Mouse (Mus musculus): ENCODE results near the gene Fhit. TPM values are rescaled to one million over a fixed set of nuclear protein-coding genes. Genes with fewer than 3 reads are reported as not detected.

The Fhit gene
- polyA plus RNA-seq, 1 experiment from 2014 or later: 6.9 TPM

DNA sequence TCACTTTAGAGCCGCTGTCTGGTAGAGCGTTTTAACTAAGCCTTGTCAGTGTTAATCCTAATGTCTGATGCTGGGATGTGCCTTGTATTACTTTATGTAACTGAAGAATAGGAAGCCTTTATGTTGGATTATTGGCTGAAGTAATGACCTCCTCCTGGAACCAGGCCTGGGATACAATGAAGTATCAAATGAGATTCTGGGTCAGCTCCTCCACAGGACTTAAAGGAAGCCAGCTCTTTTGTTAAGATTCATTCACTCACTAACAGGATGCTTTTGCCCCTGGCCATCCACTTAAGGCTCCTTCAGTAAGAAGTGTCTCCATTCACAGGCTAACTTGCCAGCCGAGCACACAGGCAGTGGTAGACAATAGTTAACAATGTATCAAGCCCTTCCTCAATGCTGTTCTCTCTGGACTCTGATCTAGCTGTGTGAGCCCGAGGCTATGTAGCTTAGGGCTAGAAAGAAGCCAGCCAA, 1466.6 kb downstream of the Fhit start:
- no peak overlapping the region for H3K27ac ChIP-seq (ENCODE audit: low read depth, low read length)
- no peaks in the 10 kb centered on the region for H3K36me3 ChIP-seq (ENCODE audit: control insufficient read depth, insufficient read depth, low read length)
- no peaks in the 10 kb centered on the region for H3K9me3 ChIP-seq (ENCODE audit: control insufficient read depth, low read length)
- no peak for ATAC-seq (ENCODE audit: low read depth)
- H3K4me3 ChIP-seq (ENCODE audit: low read depth, low read length): no peak overlapping the region
- no peak overlapping the region for H3K4me2 ChIP-seq (ENCODE audit: low read depth, low read length)
- H3K9ac ChIP-seq (replicated peaks; ENCODE audit: low read depth, low read length): no peak overlapping the region
- H3K4me1 ChIP-seq (ENCODE audit: control insufficient read depth, insufficient read depth, low read length): no peaks in the 10 kb centered on the region
- no peaks in the 10 kb centered on the region for H3K27me3 ChIP-seq (ENCODE audit: control insufficient read depth, insufficient read depth, low read length)
- WGBS: 23% methylated on average over 4 of the region's 4 CpGs

DNA sequence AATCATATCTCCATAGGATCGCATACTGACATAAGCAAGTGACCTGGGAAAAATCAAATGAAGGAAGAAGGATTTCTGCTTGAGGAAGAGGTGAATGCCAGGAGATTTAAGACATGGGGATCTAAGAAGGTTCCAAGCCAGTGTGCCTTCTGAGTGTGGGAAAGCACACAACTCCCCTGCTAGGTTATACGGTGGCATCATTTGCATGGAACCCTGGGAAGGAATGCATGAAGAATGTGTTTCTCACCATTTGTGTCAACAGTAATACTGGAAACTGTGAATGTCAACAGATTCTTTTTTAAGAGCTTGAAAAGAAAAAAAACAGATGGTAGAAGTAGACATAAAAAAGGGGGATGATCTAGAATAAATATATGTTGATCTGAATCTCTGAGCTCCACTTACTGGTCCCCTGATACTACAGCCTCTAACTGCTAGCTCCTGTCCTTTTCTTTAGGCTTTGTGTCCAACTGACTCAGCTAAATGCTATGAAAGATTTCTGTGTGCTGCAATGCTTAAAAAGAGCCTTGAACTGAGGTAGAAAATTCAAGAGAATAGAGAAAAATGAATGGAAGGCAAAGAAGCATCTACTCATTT, 1473.1 kb downstream of the Fhit start:
- Histone ChIP-seq H3K4me2 (ENCODE audit: low read depth, low read length) (no peak overlapping the region), H3K9ac (replicated peaks; ENCODE audit: low read depth, low read length) (no peak overlapping the region), H3K27ac (ENCODE audit: low read depth, low read length) (no peak overlapping the region), H3K36me3 (ENCODE audit: control insufficient read depth, insufficient read depth, low read length) (no peaks in the 10 kb centered on the region), H3K27me3 (ENCODE audit: control insufficient read depth, insufficient read depth, low read length) (no peaks in the 10 kb centered on the region), H3K4me1 (ENCODE audit: control insufficient read depth, insufficient read depth, low read length) (no peaks in the 10 kb centered on the region), H3K4me3 (ENCODE audit: low read depth, low read length) (no peak overlapping the region), H3K9me3 (ENCODE audit: control insufficient read depth, low read length) (no peaks in the 10 kb centered on the region)
- 82% methylated on average over 2 of the region's 2 CpGs for WGBS
- no peak for ATAC-seq (ENCODE audit: low read depth)

DNA sequence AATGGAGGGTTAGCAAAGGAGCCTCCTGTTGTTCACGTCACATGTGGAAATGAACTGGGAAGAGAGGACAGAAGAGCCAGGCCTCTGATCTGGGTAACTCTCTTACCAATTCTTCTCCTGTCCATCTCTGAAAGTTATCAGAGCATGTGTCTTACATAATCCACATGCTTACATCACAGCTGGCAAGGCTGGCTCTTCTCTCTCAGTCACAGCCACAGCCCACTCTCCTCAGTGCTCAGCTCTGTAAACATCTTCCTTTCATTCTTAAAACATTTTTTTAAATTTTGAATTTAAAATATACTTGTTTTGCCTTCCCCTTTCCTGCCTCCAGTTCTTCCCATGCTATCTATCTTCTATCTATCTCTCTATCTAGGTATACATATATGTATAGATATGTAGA, 1477.5 kb downstream of the Fhit start:
- H3K27ac ChIP-seq (ENCODE audit: low read depth, low read length): no peak overlapping the region
- whole genome bisulfite sequencing: 82% methylated on average over 1 of the region's 1 CpGs
- H3K9ac ChIP-seq (replicated peaks; ENCODE audit: low read depth, low read length): no peak overlapping the region
- no peaks in the 10 kb centered on the region for H3K27me3 ChIP-seq (ENCODE audit: control insufficient read depth, insufficient read depth, low read length)
- no peak overlapping the region for H3K4me2 ChIP-seq (ENCODE audit: low read depth, low read length)
- H3K4me1 ChIP-seq (ENCODE audit: control insufficient read depth, insufficient read depth, low read length): no peaks in the 10 kb centered on the region
- no peaks in the 10 kb centered on the region for H3K9me3 ChIP-seq (ENCODE audit: control insufficient read depth, low read length)
- ATAC-seq (ENCODE audit: low read depth): no peak
- H3K36me3 ChIP-seq (ENCODE audit: control insufficient read depth, insufficient read depth, low read length): no peaks in the 10 kb centered on the region
- H3K4me3 ChIP-seq (ENCODE audit: low read depth, low read length): no peak overlapping the region

DNA sequence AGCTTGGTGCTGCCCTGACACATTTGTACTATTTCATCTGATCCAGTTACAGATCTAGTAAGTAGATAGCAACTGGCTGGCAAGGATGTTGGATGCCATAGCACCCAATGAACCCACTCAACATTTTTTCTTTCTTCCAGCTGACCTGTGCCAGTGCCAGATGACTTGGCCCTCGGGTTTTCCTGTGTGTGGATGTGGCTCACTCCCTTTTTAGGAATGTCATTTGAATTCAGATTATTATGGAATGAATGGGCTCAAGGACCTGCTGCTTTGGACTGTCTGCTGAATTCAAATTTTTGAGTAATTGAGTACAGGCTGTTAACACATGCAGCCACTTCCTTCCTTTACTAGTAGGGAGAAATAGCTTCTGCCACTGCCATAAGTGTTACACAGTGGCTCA, 1489.1 kb downstream of the Fhit start:
- no peak overlapping the region for H3K27ac ChIP-seq (ENCODE audit: low read depth, low read length)
- no peak for ATAC-seq (ENCODE audit: low read depth)
- H3K9ac ChIP-seq (replicated peaks; ENCODE audit: low read depth, low read length): no peak overlapping the region
- H3K4me3 ChIP-seq (ENCODE audit: low read depth, low read length): no peak overlapping the region
- H3K9me3 ChIP-seq (ENCODE audit: control insufficient read depth, low read length): no peaks in the 10 kb centered on the region
- WGBS: 86% methylated on average over 1 of the region's 1 CpGs
- H3K36me3 ChIP-seq (ENCODE audit: control insufficient read depth, insufficient read depth, low read length): no peaks in the 10 kb centered on the region
- H3K27me3 ChIP-seq (ENCODE audit: control insufficient read depth, insufficient read depth, low read length): no peaks in the 10 kb centered on the region
- H3K4me2 ChIP-seq (ENCODE audit: low read depth, low read length): no peak overlapping the region
- no peaks in the 10 kb centered on the region for H3K4me1 ChIP-seq (ENCODE audit: control insufficient read depth, insufficient read depth, low read length)

DNA sequence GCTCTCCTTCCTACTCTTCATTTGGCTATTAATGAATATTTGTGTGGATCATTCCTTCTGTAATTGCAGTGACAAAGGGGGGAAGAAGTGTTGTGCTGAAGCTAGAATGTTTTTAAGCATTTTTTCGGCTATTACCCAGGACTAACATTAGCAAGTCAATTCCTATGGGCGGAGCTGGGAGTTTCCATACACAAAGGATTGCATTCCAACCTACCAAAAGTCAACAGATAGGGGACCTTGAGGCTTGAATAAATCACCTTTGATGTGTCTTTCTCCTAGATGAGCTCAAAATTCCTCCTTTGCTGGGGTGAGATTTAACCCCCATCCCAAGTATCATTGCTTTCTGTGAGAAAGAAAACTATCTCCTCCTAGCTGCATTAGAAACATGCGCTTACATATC, 1490.1 kb downstream of the Fhit start:
- Histone ChIP-seq H3K27ac (ENCODE audit: low read depth, low read length) (no peak overlapping the region), H3K4me1 (ENCODE audit: control insufficient read depth, insufficient read depth, low read length) (no peaks in the 10 kb centered on the region), H3K36me3 (ENCODE audit: control insufficient read depth, insufficient read depth, low read length) (no peaks in the 10 kb centered on the region), H3K9ac (replicated peaks; ENCODE audit: low read depth, low read length) (no peak overlapping the region), H3K4me2 (ENCODE audit: low read depth, low read length) (no peak overlapping the region), H3K9me3 (ENCODE audit: control insufficient read depth, low read length) (no peaks in the 10 kb centered on the region), H3K27me3 (ENCODE audit: control insufficient read depth, insufficient read depth, low read length) (no peaks in the 10 kb centered on the region), H3K4me3 (ENCODE audit: low read depth, low read length) (no peak overlapping the region)
- 53% methylated on average over 3 of the region's 3 CpGs for WGBS
- no peak for ATAC-seq (ENCODE audit: low read depth)

DNA sequence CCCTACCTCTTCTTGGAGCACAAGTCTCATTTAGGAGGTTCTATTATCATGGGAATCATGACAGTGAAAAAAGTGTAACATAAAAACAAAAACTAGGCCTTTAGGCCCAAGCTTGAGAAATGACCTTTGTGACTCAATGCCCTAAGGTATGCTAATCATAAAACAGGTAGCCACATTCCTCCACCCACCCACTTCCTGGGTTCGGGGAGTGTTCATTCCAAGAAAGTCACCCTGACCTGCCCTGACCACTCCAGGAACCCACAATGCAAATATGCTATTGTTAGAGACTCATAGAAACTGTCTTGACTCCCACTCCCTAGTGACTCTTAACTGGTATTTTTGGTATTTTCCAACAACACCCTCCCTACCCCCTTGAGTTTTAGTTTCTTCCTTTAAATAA, 1492.1 kb downstream of the Fhit start:
- Histone ChIP-seq H3K36me3 (ENCODE audit: control insufficient read depth, insufficient read depth, low read length) (no peaks in the 10 kb centered on the region), H3K4me2 (ENCODE audit: low read depth, low read length) (no peak overlapping the region), H3K27me3 (ENCODE audit: control insufficient read depth, insufficient read depth, low read length) (no peaks in the 10 kb centered on the region), H3K9ac (replicated peaks; ENCODE audit: low read depth, low read length) (no peak overlapping the region), H3K4me3 (ENCODE audit: low read depth, low read length) (no peak overlapping the region), H3K9me3 (ENCODE audit: control insufficient read depth, low read length) (no peaks in the 10 kb centered on the region), H3K27ac (ENCODE audit: low read depth, low read length) (no peak overlapping the region), H3K4me1 (ENCODE audit: control insufficient read depth, insufficient read depth, low read length) (no peaks in the 10 kb centered on the region)
- ATAC-seq (ENCODE audit: low read depth): no peak
- WGBS: 91% methylated on average over 1 of the region's 1 CpGs

DNA sequence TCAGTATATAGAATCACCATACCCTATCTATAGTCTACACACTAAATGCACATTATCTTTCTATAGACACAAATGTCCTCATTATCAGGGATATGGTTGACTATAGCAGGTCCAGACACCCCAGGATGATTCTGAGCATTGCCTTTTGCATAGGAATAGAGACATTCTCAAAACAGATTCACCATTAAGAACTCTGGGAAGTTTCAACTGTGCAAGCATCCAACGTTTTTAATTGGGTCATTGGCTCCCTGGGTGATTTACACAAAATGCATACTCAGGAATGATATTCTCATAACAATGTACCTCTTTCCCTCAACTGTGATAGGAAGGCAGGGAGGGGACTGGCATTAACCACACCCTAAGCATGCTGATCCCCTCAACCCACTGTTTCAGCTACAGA, 1503.4 kb downstream of the Fhit start:
- Histone ChIP-seq H3K9ac (replicated peaks; ENCODE audit: low read depth, low read length) (no peak overlapping the region), H3K4me3 (ENCODE audit: low read depth, low read length) (no peak overlapping the region), H3K27ac (ENCODE audit: low read depth, low read length) (no peak overlapping the region), H3K36me3 (ENCODE audit: control insufficient read depth, insufficient read depth, low read length) (no peaks in the 10 kb centered on the region), H3K27me3 (ENCODE audit: control insufficient read depth, insufficient read depth, low read length) (no peaks in the 10 kb centered on the region), H3K9me3 (ENCODE audit: control insufficient read depth, low read length) (no peaks in the 10 kb centered on the region), H3K4me2 (ENCODE audit: low read depth, low read length) (no peak overlapping the region), H3K4me1 (ENCODE audit: control insufficient read depth, insufficient read depth, low read length) (no peaks in the 10 kb centered on the region)
- no peak for ATAC-seq (ENCODE audit: low read depth)
- WGBS: 67% methylated on average over 1 of the region's 1 CpGs

DNA sequence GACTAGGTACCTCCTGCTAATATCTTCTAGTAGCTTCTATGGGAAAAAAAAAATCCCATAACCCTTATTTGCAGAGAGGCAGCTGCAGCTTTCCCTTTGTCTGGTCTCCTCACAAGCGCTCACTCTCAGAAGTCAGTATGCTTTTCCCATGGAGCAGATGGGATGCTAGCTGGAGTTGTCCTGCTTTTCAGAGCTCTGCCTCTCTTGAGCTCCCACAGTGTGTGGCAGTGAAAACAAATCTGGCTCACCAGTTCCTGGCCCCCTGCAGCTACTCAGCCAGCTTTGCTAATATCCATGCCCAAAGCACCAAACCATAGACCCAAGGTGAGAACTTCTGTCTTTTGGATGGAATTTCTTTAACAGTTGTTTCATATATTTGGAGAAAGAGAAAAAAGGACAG, 1510.4 kb downstream of the Fhit start:
- no peak overlapping the region for H3K9ac ChIP-seq (replicated peaks; ENCODE audit: low read depth, low read length)
- H3K9me3 ChIP-seq (ENCODE audit: control insufficient read depth, low read length): no peaks in the 10 kb centered on the region
- WGBS: 78% methylated on average over 1 of the region's 1 CpGs
- H3K4me2 ChIP-seq (ENCODE audit: low read depth, low read length): no peak overlapping the region
- ATAC-seq (ENCODE audit: low read depth): no peak
- no peaks in the 10 kb centered on the region for H3K4me1 ChIP-seq (ENCODE audit: control insufficient read depth, insufficient read depth, low read length)
- H3K27ac ChIP-seq (ENCODE audit: low read depth, low read length): no peak overlapping the region
- no peak overlapping the region for H3K4me3 ChIP-seq (ENCODE audit: low read depth, low read length)
- H3K27me3 ChIP-seq (ENCODE audit: control insufficient read depth, insufficient read depth, low read length): no peaks in the 10 kb centered on the region
- H3K36me3 ChIP-seq (ENCODE audit: control insufficient read depth, insufficient read depth, low read length): no peaks in the 10 kb centered on the region

DNA sequence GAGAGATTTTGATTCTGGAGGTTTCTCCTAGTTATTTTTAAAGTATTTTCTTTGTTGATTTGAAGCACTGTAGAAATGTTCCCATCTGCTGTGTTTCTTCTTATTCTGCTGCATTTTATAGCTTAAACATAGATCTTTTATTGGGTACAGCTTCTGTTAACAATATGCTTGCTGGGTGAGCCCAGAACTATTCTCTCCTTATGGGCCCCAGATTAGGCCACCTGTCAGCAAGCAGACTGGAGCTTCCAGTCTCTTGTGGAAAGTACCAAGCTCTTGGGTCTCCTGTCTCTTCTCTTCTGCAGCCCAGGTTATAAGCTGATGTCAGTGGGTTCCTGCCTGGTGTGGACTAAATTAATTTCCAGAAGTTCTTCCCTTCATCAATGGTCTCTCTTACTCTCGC, 1513.4 kb downstream of the Fhit start:
- WGBS: 97% methylated on average over 1 of the region's 1 CpGs
- peaks cover 9% of the 10 kb centered on the region; the same call in 1 of the 2 replicates for H3K4me1 ChIP-seq (ENCODE audit: control insufficient read depth, insufficient read depth, low read length)
- no peak overlapping the region for H3K27ac ChIP-seq (ENCODE audit: low read depth, low read length)
- no peak for ATAC-seq (ENCODE audit: low read depth)
- H3K4me2 ChIP-seq (ENCODE audit: low read depth, low read length): no peak overlapping the region
- H3K9ac ChIP-seq (replicated peaks; ENCODE audit: low read depth, low read length): no peak overlapping the region
- no peaks in the 10 kb centered on the region for H3K27me3 ChIP-seq (ENCODE audit: control insufficient read depth, insufficient read depth, low read length)
- H3K9me3 ChIP-seq (ENCODE audit: control insufficient read depth, low read length): no peaks in the 10 kb centered on the region
- no peaks in the 10 kb centered on the region for H3K36me3 ChIP-seq (ENCODE audit: control insufficient read depth, insufficient read depth, low read length)
- H3K4me3 ChIP-seq (ENCODE audit: low read depth, low read length): no peak overlapping the region
